Comparison of ENCODE assay signal across 34 mouse cellular contexts in the genomic region with DNA sequence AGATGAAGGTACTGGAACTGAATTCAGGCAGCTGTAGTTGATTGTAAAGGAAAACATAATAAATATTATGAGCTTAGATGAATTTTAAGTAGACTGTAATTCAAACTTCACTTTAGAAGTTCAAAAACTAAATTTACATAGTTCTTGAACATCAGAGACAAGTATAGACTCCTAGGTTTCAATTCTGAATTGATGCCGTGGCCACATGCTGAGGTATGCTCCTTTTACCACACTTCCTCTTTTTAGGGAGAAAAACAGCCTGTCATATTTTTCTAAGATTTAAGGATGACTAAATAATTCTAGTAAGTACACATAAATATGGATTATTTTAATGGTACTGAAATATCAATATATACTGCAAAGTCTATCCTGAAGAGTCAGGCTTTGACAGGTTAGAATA.
"Had no signal": no experiment of that assay in that cellular context is flagged by ENCODE, and none has a peak within 500 bp of the region (broad histone marks: within the 10 kb centered on the region; RNA-seq: fewer than 3 reads in every experiment).

No protein-coding gene starts in this region.

- H3K9me3 ChIP-seq: heart, embryonic 12.5 days; heart, embryonic 13.5 days; heart, embryonic 15.5 days; hindbrain, embryonic 10.5 days; hindbrain, embryonic 12.5 days; hindbrain, embryonic 13.5 days; hindbrain, embryonic 15.5 days; intestine, embryonic 15.5 days; kidney, embryonic 15.5 days had no signal

- H3K27ac ChIP-seq: heart, embryonic 13.5 days; heart, embryonic 15.5 days; hindbrain, embryonic 10.5 days; hindbrain, embryonic 12.5 days; hindbrain, embryonic 13.5 days; hindbrain, embryonic 14.5 days; hindbrain, embryonic 15.5 days; hindbrain, postnatal 0 days; intestine, embryonic 15.5 days; kidney, embryonic 15.5 days; kidney, postnatal 0 days; layer of hippocampus, adult 2 months; left cerebral cortex, adult 2 months had no signal

- H3K27me3 ChIP-seq: heart, embryonic 12.5 days; heart, embryonic 13.5 days; heart, embryonic 15.5 days; hindbrain, embryonic 12.5 days; hindbrain, embryonic 13.5 days; hindbrain, embryonic 15.5 days; intestine, embryonic 15.5 days; kidney, embryonic 15.5 days had no signal

- H3K9ac ChIP-seq: heart, embryonic 12.5 days; heart, embryonic 13.5 days; heart, embryonic 15.5 days; hindbrain, embryonic 12.5 days; hindbrain, embryonic 13.5 days; hindbrain, embryonic 14.5 days; hindbrain, embryonic 15.5 days; intestine, embryonic 15.5 days; kidney, embryonic 15.5 days had no signal

- DNase-seq: heart, postnatal 10 days; heart, postnatal 14 days; heart, postnatal 36 days; heart, postnatal 4 days; kidney, adult 11 months; kidney, adult 18-20 months; kidney, adult 2 months; kidney, adult 8-10 months; kidney, adult 9 months; kidney, postnatal 10 days; kidney, postnatal 14 days; kidney, postnatal 25 days; kidney, postnatal 36 days; kidney, postnatal 4 days; layer of hippocampus, adult 9-11 months; layer of hippocampus, postnatal 36 days had no signal

- H3K4me3 ChIP-seq: heart, embryonic 12.5 days; heart, embryonic 13.5 days; heart, embryonic 15.5 days; hindbrain, embryonic 10.5 days; hindbrain, embryonic 12.5 days; hindbrain, embryonic 13.5 days; hindbrain, embryonic 15.5 days; intestine, embryonic 15.5 days; kidney, embryonic 15.5 days; layer of hippocampus, adult 2 months; left cerebral cortex, adult 2 months had no signal

- H3K36me3 ChIP-seq: heart, embryonic 12.5 days; heart, embryonic 13.5 days; heart, embryonic 15.5 days; hindbrain, embryonic 10.5 days; hindbrain, embryonic 12.5 days; hindbrain, embryonic 13.5 days; hindbrain, embryonic 15.5 days; intestine, embryonic 15.5 days; kidney, embryonic 15.5 days had no signal

- H3K4me1 ChIP-seq: heart, embryonic 12.5 days; heart, embryonic 13.5 days; heart, embryonic 15.5 days; hindbrain, embryonic 10.5 days; hindbrain, embryonic 12.5 days; hindbrain, embryonic 13.5 days; hindbrain, embryonic 15.5 days; intestine, embryonic 15.5 days; kidney, embryonic 15.5 days had no signal

- ATAC-seq: hindbrain, embryonic 16.5 days; hindbrain, postnatal 0 days; inflammation-experienced regulatory T-cells, adult 6 months; intestine, embryonic 15.5 days; intestine, embryonic 16.5 days had no signal

- H3K4me2 ChIP-seq: heart, embryonic 11.5 days; heart, embryonic 12.5 days; heart, embryonic 13.5 days; heart, embryonic 15.5 days; hindbrain, embryonic 12.5 days; hindbrain, embryonic 13.5 days; hindbrain, embryonic 14.5 days; hindbrain, embryonic 15.5 days; intestine, embryonic 15.5 days; kidney, embryonic 15.5 days had no signal
